ENCODE assay signal across 19 mouse cellular contexts in genomic region chr8:117292262-117292661, GRCm38 (mm10). TPM values are rescaled to one million over a fixed set of nuclear protein-coding genes. Genes with fewer than 3 reads are reported as not detected.
A peak's percentile ranks its signal among the peaks of the same experiment; 100 is the strongest.
DNase-seq lines count a peak whose midpoint lies in the region; ATAC-seq lines count a peak whose summit lies in the region.
"Had no signal": no experiment of that assay in that cellular context is flagged by ENCODE, and none has a peak within 500 bp of the region (broad histone marks: within the 10 kb centered on the region; RNA-seq: fewer than 3 reads in every experiment).

No protein-coding gene starts in this region.

- no peaks in the 10 kb centered on the region for H3K9me3 ChIP-seq in forebrain, embryonic 10.5 days
- H3K9me3 ChIP-seq in forebrain, embryonic 16.5 days (ENCODE audit: control insufficient read depth, low read length): no peaks in the 10 kb centered on the region
- H3K9me3 ChIP-seq in forebrain, embryonic 12.5 days: no peaks in the 10 kb centered on the region
- no peaks in the 10 kb centered on the region for H3K9me3 ChIP-seq in midbrain, embryonic 13.5 days
- H3K9me3 ChIP-seq: limb, embryonic 15.5 days; megakaryocyte, embryonic 14.5 days had no signal

- no peak overlapping the region for H3K9ac ChIP-seq in forebrain, embryonic 16.5 days (replicated peaks; ENCODE audit: low read depth, low read length)
- H3K9ac ChIP-seq in forebrain, embryonic 12.5 days: no peak overlapping the region
- H3K9ac ChIP-seq in midbrain, embryonic 13.5 days (replicated peaks): no peak overlapping the region
- H3K9ac ChIP-seq: limb, embryonic 15.5 days had no signal

- H3K36me3 ChIP-seq in forebrain, embryonic 10.5 days (replicated peaks): peaks cover 4% of the 10 kb centered on the region; the same call in 1 of the 2 replicates
- no peaks in the 10 kb centered on the region for H3K36me3 ChIP-seq in forebrain, embryonic 16.5 days (ENCODE audit: control insufficient read depth, insufficient read depth)
- no peaks in the 10 kb centered on the region for H3K36me3 ChIP-seq in forebrain, embryonic 12.5 days (replicated peaks)
- H3K36me3 ChIP-seq in midbrain, embryonic 13.5 days: peaks cover 2% of the 10 kb centered on the region
- H3K36me3 ChIP-seq: limb, embryonic 15.5 days had no signal

- 37% methylated on average over 8 of the region's 8 CpGs for WGBS in forebrain, embryonic 10.5 days
- WGBS in forebrain, embryonic 16.5 days: 40% methylated on average over 8 of the region's 8 CpGs
- WGBS in forebrain, embryonic 12.5 days: 36% methylated on average over 8 of the region's 8 CpGs
- WGBS in midbrain, embryonic 13.5 days: 22% methylated on average over 8 of the region's 8 CpGs

- ATAC-seq in forebrain, embryonic 16.5 days: no peak
- peak; percentile 77 for ATAC-seq in forebrain, embryonic 12.5 days (ENCODE audit: low FRiP score)
- peak; percentile 69; the same call in 1 of the 2 replicates for ATAC-seq in midbrain, embryonic 13.5 days

- intact Hi-C loops in heart, postnatal 10 days (cut with DNase I): no loop called here

- peaks cover 73% of the 10 kb centered on the region for H3K4me1 ChIP-seq in forebrain, embryonic 10.5 days
- peaks cover 26% of the 10 kb centered on the region for H3K4me1 ChIP-seq in forebrain, embryonic 16.5 days (replicated peaks; ENCODE audit: control insufficient read depth, insufficient read depth, low read length)
- peaks cover 56% of the 10 kb centered on the region for H3K4me1 ChIP-seq in forebrain, embryonic 12.5 days
- peaks cover 68% of the 10 kb centered on the region for H3K4me1 ChIP-seq in midbrain, embryonic 13.5 days (replicated peaks)

- no peak overlapping the region for H3K27ac ChIP-seq in forebrain, embryonic 10.5 days
- no peak overlapping the region for H3K27ac ChIP-seq in forebrain, embryonic 16.5 days (ENCODE audit: low read length)
- no peak overlapping the region for H3K27ac ChIP-seq in forebrain, embryonic 12.5 days
- H3K27ac ChIP-seq in midbrain, embryonic 13.5 days: no peak overlapping the region
- H3K27ac ChIP-seq: limb, embryonic 15.5 days had no signal

- no peak overlapping the region for H3K4me2 ChIP-seq in forebrain, embryonic 16.5 days (ENCODE audit: low read length)
- no peak overlapping the region for H3K4me2 ChIP-seq in forebrain, embryonic 12.5 days
- no peak overlapping the region for H3K4me2 ChIP-seq in midbrain, embryonic 13.5 days (replicated peaks)
- H3K4me2 ChIP-seq: limb, embryonic 15.5 days had no signal

- H3K4me3 ChIP-seq in forebrain, embryonic 10.5 days: no peak overlapping the region
- no peak overlapping the region for H3K4me3 ChIP-seq in forebrain, embryonic 16.5 days (replicated peaks; ENCODE audit: low read length)
- H3K4me3 ChIP-seq in forebrain, embryonic 12.5 days (replicated peaks): no peak overlapping the region
- H3K4me3 ChIP-seq in midbrain, embryonic 13.5 days (replicated peaks): no peak overlapping the region
- H3K4me3 ChIP-seq: limb, embryonic 15.5 days; megakaryocyte, embryonic 14.5 days had no signal

- H3K27me3 ChIP-seq in forebrain, embryonic 10.5 days (ENCODE audit: poor library complexity, severe bottlenecking): no peaks in the 10 kb centered on the region
- H3K27me3 ChIP-seq in forebrain, embryonic 16.5 days (replicated peaks; ENCODE audit: control insufficient read depth, insufficient read depth, low read length): no peaks in the 10 kb centered on the region
- H3K27me3 ChIP-seq in forebrain, embryonic 12.5 days: no peaks in the 10 kb centered on the region
- H3K27me3 ChIP-seq in midbrain, embryonic 13.5 days: no peaks in the 10 kb centered on the region
- H3K27me3 ChIP-seq: limb, embryonic 15.5 days; megakaryocyte, embryonic 14.5 days had no signal

- peak; percentile 51 for DNase-seq in forebrain, embryonic 10.5 days (ENCODE audit: extremely low spot score, low spot score)
- DNase-seq in ES-CJ7 (ENCODE audit: low read depth, low spot score): peak; percentile 36
- DNase-seq in frontal cortex, postnatal 36 days (ENCODE audit: low spot score in 2 of 2): no peak
- DNase-seq in heart, postnatal 10 days: no peak
- DNase-seq in layer of hippocampus, adult 18-20 months (ENCODE audit: low spot score in 2 of 2): no peak
- DNase-seq: adrenal gland, adult 8-10 months; cerebellum, adult 18-20 months; cerebellum, postnatal 36 days; gastrocnemius, postnatal 14 days; heart, postnatal 14 days; layer of hippocampus, postnatal 36 days; lung, postnatal 10 days; right cerebral cortex, postnatal 25 days; thymus, postnatal 25 days had no signal

RNA-seq across cellular contexts. Expression of gene Cmip, which starts 35.4 kb away (rescaled TPM):
- 8.0 and 9.8 TPM in 2 replicates for polyA plus RNA-seq in forebrain, embryonic 10.5 days (2016; fragmentation: Nextera tagmentation; extraction: Ambion mirVana)
- polyA plus RNA-seq in forebrain, embryonic 16.5 days (2015; fragmentation: Nextera tagmentation; extraction: Ambion mirVana): 80.1 and 98.1 TPM in 2 replicates
- 28.3 and 30.5 TPM in 2 replicates for polyA plus RNA-seq in forebrain, embryonic 12.5 days (2016; fragmentation: Nextera tagmentation; extraction: Ambion mirVana)
- 65.3 and 71.7 TPM in 2 replicates for polyA plus RNA-seq in midbrain, embryonic 13.5 days (2015; fragmentation: Nextera tagmentation; extraction: Ambion mirVana)
- 10 to 100 TPM; 32.8 to 38.5 TPM for total RNA-seq in heart, postnatal 10 days (2021)
- 100 to 1,000 TPM; 275 to 296 TPM for total RNA-seq in layer of hippocampus, adult 18-20 months (2021)

Comparison
In these comparisons a context has a peak if more than half of its experiments do, and no peak if none do; other contexts are left out.
1. DNase-seq: peak in forebrain, embryonic 10.5 days (single experiment) and ES-CJ7 (single experiment); none in frontal cortex, postnatal 36 days (0 of 2), heart, postnatal 10 days (0 of 2) and layer of hippocampus, adult 18-20 months (0 of 2).